Mouse (Mus musculus) heart, adult 18-20 months (tissue): Measurements from ENCODE around the gene Nsun4. TPM values are rescaled to one million over a fixed set of nuclear protein-coding genes. Genes with fewer than 3 reads are reported as not detected.

Source experiments
- DNase-seq, 2 experiments: peaks; one replicate each; pipeline ENCODE4 v3.0.0; 2021 to 2022; ENCODE audit warnings: mixed read lengths in 1 of 2
- long read RNA-seq, 2 experiments: library from polyadenylated mRNA; stranded (forward); transcript quantifications; one replicate each; pipeline ENCODE4 v2.0.0; 2021
- total RNA-seq, 2 experiments: library from RNA; stranded (reverse); gene quantifications; 2 replicates each; pipeline ENCODE4 v1.2.3; 2021

Nsun4 gene
- 10 to 100 TPM; 29.1 to 29.5 TPM for total RNA-seq
- long read RNA-seq, experiment 1, transcript Nsun4-202 (6 exons, 2,439 nt), result major isoform, 38 of 42 reads
- long read RNA-seq, experiment 1, partial matches to known transcripts, result 2 of 42 reads
- long read RNA-seq, experiment 1, other reads (novel, unspliced or antisense), result 2 of 42 reads
- long read RNA-seq, experiment 2, transcript Nsun4-202 (6 exons, 2,439 nt), result major isoform, 20 of 25 reads
- long read RNA-seq, experiment 2, partial matches to known transcripts, result 1 of 25 reads
- long read RNA-seq, experiment 2, other reads (novel, unspliced or antisense), result 4 of 25 reads

- peak; percentile 95 for DNase-seq
Observed at GRCm38 (mm10) chr4:116053399-116053961, at the start of gene Nsun4. Gene Nsun4 (minus strand): TSS chr4:116053876.

- no peak for DNase-seq
Observed at GRCm38 (mm10) chr4:116100959-116101358, 47.3 kb upstream of the Nsun4 start.

DNA sequence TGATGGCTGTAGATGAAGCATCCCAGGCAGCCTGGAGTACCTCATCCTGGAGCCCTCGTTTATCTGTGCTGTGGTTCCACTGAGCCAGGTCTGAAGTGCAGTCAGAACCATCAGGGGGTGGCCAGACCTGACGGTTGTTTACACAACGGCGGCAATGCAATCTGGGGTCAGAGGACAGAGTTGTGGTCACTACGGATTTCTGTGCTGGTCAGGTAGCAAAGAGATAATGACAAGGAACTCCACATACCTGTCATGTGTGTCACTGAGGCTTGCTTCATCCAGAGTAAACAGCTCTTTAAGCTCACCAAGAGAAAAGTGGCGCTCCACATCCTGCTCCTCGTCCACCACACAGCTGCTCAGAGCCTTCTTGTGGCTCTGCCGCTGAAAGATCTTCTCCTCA is 43.5 kb upstream of the Nsun4 start:
- no peak for DNase-seq

GRCm38 (mm10) chr4:116096291-116096690 is 42.6 kb upstream of the Nsun4 start:
- DNase-seq, result no peak

DNA sequence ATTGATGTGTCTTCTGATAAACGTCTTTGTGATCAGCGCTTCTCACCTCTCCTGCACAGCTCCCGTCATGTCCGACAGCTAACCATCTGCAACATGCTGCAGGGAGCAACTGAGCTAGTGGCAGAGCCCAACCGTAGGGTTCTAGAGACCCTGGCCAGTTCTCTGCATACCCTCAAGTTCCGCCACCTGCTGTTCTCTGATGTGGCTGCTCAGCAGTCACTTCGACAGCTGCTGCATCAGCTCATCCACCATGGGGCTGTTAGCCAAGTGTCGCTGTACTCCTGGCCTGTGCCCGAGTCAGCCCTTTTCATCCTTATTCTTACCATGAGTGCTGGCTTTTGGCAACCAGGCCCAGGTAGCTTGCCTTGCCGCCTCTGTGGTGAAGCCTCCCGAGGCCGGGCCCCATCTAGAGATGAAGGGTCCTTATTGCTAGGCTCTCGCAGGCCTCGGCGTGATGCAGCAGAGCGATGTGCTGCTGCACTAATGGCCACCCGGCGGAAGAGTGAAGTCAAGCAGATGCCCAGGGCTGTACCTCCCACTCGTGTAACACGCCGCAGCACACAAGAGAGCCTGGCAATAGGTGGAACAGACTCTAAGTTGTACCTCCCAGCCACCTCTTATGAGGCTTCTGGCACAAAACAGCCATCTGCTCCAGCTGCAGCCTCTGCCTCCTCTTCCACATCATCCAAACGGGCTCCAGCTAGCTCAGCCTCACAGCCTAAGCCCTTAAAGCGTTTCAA is 35.0 kb upstream of the Nsun4 start:
- no peak for DNase-seq

DNA sequence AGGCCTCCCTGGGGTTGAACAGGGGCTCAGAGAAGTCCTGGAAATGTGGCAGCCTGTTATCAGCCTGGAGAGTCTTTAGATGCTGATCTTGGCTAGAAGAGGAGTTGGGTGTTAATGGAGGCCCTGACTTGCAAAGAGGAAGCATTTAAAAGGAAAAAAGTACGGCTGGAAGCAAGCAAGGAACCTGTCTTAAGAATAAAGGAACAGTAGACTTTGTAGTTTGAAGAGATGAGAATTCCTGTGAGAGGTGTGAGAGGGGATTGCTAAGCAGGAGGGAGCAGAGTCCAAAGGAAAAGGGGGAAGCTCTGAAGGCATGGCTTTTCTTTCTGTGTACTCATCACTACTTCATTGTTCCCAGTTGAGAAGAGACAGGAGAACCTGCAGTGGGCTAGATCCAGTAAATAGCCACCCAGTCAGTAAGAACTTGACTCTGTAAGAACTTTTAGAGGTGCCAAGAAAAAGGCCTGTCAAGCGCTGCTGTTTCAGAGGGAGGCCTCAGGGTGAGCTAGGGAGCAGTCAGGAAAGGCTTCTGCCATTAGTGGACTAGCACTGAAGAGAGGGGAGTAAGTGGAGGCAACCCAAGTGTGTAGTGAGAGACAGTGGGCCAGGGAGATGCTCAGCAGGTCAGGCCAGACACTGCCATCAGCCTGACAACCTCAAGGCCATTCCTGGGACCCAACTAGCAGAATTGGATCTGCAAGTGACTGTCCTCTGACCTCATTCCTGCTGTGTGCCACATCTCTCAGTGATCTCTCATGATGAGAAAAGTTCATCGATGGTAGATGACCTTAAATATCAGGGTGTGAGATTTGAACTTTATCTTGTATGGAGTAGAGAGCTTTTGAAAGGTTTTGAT is 23.8 kb upstream of the Nsun4 start:
- peak in 1 of 2 experiments; percentile 26 for DNase-seq

DNA sequence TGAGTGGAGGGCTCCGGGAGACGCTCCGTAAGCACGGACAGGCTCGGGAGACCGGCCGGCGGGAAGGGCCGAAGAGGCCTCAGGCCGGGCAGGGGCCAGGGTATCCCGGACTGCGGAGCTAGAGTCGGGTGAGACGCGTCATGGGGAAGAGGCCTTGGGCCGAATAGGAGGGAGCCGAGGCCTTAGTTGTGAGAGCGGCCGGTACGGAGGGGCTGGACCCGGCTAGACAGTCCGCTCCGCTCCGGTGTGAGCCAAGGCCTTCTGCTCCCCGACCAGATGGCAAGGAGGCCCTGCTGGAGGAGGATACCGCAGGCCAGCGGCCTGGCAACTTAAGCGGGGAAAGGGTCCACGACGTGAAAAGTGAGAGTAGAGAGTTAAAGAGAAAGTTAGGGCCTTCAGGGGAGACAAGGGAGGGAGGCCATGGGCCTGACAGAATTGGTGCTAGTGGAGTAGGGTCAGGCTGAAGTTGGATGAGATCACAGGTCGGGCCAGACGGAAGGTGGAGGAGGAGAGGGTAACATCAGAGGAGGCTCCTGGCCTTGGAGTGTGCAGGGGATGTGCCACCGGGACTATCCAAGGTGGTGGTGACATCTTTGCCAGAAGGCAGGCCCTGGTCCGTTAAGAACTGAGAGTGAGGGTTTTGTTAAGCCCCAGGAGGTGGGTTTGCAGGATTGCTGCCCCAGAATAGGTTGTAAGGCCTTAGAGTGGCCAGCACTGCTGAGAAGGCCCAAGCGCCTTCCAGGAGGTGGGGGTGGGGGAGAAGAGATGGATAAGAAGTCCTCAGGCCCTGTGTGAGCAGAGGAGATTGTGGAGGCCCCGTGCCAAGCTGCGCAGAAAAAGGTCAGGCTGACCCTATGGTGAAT is 22.9 kb upstream of the Nsun4 start:
- peak; percentile 49 to 62 for DNase-seq

GRCm38 (mm10) chr4:116075631-116076368 is 22.1 kb upstream of the Nsun4 start:
- DNase-seq, result peak; percentile 74 to 79

DNA sequence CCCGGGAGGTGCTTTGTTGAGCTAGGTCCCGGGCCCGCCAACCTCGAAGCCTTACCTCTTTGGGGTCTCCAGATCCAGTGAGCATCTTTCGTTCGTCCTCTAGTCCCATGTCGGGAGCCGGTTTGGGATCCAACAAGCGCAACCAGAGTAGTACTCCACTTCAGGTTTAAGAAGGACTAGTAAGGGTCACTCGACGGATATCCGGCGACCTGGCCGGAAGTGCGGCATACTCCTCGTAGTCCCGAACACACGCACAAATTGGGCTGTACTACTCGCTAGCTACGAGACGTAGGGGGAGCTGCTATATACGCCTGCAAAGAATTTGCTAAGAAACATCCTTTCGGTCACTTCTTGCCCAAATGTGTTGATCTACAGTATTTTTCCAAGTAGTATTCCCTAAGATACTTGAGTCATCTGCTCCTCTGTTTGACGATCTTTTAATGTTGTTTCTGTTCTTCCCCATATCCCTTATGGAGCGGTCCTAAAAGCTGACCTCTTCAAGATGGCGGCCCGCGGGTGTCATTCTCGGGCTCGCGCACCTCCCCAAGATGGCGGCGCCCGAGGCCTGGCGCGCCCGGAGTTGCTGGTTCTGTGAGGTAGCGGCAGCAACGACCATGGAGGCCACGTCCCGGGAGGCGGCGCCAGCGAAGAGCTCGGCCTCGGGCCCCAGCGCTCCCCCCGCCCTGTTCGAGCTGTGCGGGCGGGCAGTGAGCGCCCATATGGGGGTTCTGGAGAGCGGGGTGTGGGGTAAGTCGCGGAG is 21.4 kb upstream of the Nsun4 start, which contains the start of the genes Uqcrh and Lrrc41:
Gene Uqcrh (minus strand): TSS at position 211 of the 760 bp plus-strand sequence.
Gene Lrrc41 (plus strand): TSS at position 409 of the 760 bp plus-strand sequence.
- DNase-seq, result peak; percentile 95 to 96

DNA sequence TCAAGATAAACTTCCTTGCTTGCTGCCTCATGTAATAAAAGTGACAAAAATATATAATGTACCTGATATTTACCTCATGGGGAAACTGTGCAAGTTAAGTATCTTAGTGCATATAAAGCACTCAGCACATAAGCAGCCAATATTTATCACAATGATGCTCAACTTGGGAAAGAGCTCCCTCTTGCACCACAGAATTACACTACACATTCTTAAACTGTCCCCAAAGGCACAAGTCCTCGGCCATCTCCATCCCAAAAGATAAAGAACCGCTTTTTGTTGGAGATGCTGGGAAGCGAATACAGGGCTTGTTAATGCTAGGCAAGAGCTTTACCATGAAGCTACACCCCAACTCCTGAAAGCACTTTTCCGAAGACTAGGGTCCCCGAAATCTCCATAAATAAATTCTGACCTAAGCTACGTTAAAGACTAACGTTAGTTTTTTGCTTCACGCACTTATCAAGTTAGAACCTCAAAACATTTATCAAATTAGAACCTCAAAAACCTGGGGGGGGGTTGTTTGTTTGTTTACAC is 20.5 kb upstream of the Nsun4 start:
- peak; percentile 15 to 27 for DNase-seq

DNA sequence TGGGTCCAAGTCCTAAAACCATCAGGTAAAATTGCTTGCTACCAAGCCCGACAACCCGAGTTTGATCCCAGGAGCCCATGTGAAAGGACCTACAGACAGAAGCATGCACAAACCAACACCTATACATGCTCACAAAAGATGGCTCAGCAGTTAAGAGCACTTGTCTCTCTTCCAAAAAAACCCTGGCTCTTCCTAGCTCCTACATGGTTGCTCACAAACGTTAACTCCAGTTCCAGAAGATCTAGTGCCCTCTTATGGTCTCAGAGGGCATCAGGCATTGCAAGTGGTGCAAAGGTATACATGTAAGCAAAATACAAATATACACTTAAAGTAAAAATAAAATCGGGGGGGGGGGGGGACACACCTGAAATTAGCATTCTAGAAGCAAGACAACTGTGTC is 19.5 kb upstream of the Nsun4 start:
- no peak for DNase-seq

DNA sequence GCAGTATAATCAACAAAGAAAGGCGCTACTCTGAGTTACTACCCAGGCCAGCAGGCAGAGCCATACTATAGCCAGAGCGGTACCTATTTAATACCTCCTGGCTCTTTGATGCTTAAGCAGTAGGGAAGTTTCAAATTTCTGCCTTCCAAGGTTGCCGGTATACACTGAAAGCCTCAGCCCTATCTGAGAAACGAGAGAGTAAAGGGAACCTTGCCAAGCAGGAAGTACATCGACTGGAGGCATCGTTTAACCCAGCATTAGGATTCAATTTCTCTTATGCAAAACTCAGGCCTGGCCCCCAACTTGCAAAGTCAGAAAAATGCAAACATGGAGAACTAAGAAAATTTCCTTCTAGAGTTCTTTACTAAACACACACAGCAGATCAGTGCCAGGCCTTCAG is 16.4 kb upstream of the Nsun4 start:
- no peak for DNase-seq

DNA sequence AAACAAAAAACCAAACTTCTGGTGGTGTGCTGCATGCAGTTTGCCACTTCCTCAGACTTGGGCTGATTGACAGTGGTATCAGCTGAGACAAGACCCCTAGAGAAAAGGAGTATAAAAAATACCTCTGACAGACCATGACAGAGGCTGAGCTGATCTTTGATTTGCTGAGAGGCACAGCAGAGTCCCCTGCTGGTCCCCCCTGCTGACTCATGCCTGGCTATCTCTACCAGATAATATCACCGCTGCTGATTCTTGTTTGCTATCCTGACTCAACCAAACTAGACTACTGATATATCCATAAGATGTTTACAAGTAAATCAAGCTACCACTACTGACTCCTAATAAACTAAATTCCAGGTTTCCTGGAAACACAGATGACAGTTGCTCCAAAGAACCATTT is 10.2 kb upstream of the Nsun4 start:
- no peak for DNase-seq

- DNase-seq, result no peak
Observed at GRCm38 (mm10) chr4:116059012-116059726, 5.5 kb upstream of the Nsun4 start.

DNA sequence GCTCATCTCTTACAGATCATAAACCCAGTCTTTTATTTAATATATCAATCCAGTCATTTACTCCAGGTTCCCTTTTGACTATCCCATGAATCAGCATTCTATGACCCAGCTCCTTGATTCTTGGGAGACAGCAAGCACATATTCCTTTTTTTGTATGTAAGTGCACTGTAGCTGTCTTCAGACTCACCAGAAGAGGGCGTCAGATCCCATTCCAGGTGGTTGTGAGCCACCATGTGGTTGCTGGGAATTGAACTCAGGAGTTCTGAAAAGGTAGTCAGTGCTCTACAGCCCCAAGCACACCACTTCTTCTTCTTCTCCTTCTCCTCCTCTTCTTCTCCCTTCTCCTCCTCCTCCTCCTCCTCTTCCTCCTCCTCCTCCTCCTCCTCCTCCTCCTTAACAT is 3.9 kb upstream of the Nsun4 start:
- DNase-seq, result no peak

GRCm38 (mm10) chr4:116052526-116053293 is 966 bp downstream of the Nsun4 start:
- peak; percentile 36 to 43 for DNase-seq

DNA sequence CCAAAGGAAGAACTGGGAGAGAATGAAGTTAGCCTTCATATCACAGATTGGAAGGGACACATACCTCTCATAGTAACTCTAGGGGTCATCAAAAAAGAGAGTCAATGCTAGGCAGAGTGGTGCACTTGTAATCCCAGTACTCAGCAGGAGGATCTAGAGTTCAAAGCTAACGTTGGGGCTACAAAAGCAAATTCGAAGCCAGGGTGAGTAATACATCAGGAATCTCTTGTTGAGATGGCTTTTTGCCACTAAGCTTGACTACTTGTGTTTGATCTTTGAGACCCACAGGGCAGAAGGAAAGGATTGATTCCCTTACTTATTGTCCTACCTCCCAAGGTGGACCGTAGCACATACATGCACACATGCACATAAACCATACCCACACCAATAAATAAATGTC is 4.5 kb downstream of the Nsun4 start:
- DNase-seq, result no peak
